Mouse (Mus musculus) pancreas, adult 10 weeks (tissue): Measurements from ENCODE around the gene Gm21170. TPM values are rescaled to one million over a fixed set of nuclear protein-coding genes. Genes with fewer than 3 reads are reported as not detected.

ENCODE experiments used
- polyA plus RNA-seq: library from polyadenylated mRNA; stranded (reverse); fragments of 350-450 nt; fragmentation: Illumina TruSeq; extraction: RNeasy Lipid Tissue Mini Kit (QIAGEN cat#74804); gene quantifications from one replicate; pipeline ENCODE4 v1.2.3, GENCODE M21; 2015; ENCODE audit warnings: low read depth, low replicate concordance; ENCODE audit not compliant: insufficient read depth

Gene Gm21170
- polyA plus RNA-seq: not detected

DNA sequence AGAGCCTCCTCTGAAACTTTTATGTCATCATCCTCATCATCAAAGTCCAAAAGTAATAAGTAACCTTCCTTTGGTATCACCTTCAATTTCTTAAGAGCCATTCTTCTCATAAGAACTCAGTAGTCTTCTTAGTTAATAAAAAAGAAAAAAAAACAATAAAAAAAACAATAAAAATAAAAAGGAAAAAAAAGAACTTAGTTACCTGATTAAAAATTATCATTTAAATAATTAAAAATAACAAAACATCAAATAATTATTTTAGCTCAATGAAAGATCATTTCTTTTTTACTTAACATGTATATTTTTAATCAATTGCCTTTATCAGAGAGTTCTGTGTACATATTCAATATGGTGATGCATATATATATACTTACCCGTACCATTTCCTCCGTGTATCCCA, at the start of gene Gm21170:
Gene Gm21170 (minus strand): TSS at position 101 of the 400 bp plus-strand sequence.

Other genes starting within 250 kb of the Gm21170 start
- gene Gm21256, start 240.1 kb downstream of the Gm21170 start, polyA plus RNA-seq: not detected